Mouse (Mus musculus) olfactory bulb, adult 2 months (tissue): ENCODE measurements around the gene Zbed4.

Experiments
- CTCF ChIP-seq: fragments of 200-500 bp; IDR thresholded peaks from 2 replicates; pipeline ENCODE4 v1.5.1; 2012; ENCODE audit warnings: low read depth, mild to moderate bottlenecking, low read length, moderate library complexity; ENCODE audit not compliant: insufficient read depth
- POLR2A ChIP-seq: fragments of 200-500 bp; IDR thresholded peaks from 2 replicates; pipeline ENCODE4 v1.6.1; 2012; ENCODE audit warnings: mild to moderate bottlenecking, low read depth, low read length, moderate library complexity; ENCODE audit not compliant: insufficient read depth

GRCm38 (mm10) chr15:88823376-88823775, 71.9 kb downstream of the Zbed4 start:
- TF ChIP-seq CTCF (no peak), POLR2A (no peak)
